Mouse (Mus musculus) forebrain, embryonic 16.5 days (tissue): ENCODE results near the gene Osbpl9. TPM values are rescaled to one million over a fixed set of nuclear protein-coding genes. Genes with fewer than 3 reads are reported as not detected.

ENCODE experiments used
- ATAC-seq: fragments of 200-750 bp; cut with Nextera tagmentation; 2 replicates; pipeline ENCODE4 v1.8.0; 2017; ENCODE audit warnings: mild to moderate bottlenecking, moderate library complexity
- H3K27ac ChIP-seq: fragments of 300-500 bp; sonication (generic); 2 replicates; pipeline ENCODE4 v1.5.1; 2014; ENCODE audit warnings: low read length, control low read depth
- H3K27me3 ChIP-seq: fragments of 300-500 bp; sonication (generic); replicated peaks from 2 replicates; pipeline ENCODE4 v1.6.1; 2014; ENCODE audit warnings: low read length; ENCODE audit not compliant: control insufficient read depth, insufficient read depth
- H3K36me3 ChIP-seq: fragments of 300-500 bp; sonication (generic); 2 replicates; pipeline ENCODE4 v1.6.1; 2014; ENCODE audit not compliant: control insufficient read depth, insufficient read depth
- H3K4me1 ChIP-seq: fragments of 300-500 bp; sonication (generic); replicated peaks from 2 replicates; pipeline ENCODE4 v1.6.1; 2014; ENCODE audit warnings: low read length; ENCODE audit not compliant: control insufficient read depth, insufficient read depth
- H3K4me2 ChIP-seq: fragments of 300-500 bp; sonication (generic); 2 replicates; pipeline ENCODE4 v1.6.1; 2014; ENCODE audit warnings: mild to moderate bottlenecking, low read length, control low read depth
- H3K4me3 ChIP-seq: fragments of 300-500 bp; sonication (generic); replicated peaks from 2 replicates; pipeline ENCODE4 v1.5.1; 2014; ENCODE audit warnings: mild to moderate bottlenecking, low read length, control low read depth
- H3K9ac ChIP-seq: fragments of 300-500 bp; sonication (generic); replicated peaks from 2 replicates; pipeline ENCODE4 v1.6.1; 2014; ENCODE audit warnings: low read depth, low read length, control low read depth
- H3K9me3 ChIP-seq: fragments of 300-500 bp; sonication (generic); 2 replicates; pipeline ENCODE4 v1.6.1; 2016; ENCODE audit warnings: low read length; ENCODE audit not compliant: control insufficient read depth
- WGBS: fragments of 180-500 bp; shearing (Covaris S2); extraction: QIAGEN DNeasy Blood & Tissue Kit; methylation state at CpG from one replicate; pipeline ENCODE4 v1.1.7; 2014; 5-methylcytosine and 5-hydroxymethylcytosine counted together
- polyA plus RNA-seq: library from polyadenylated mRNA; unstranded; fragments of >200 nt; fragmentation: Nextera tagmentation; extraction: Ambion mirVana; gene quantifications from 2 replicates; pipeline ENCODE4 v1.2.1, GENCODE M21; 2015

Gene Osbpl9
- polyA plus RNA-seq, 1 experiment from 2014 or later, result 76.9 TPM

- no peak overlapping the region for H3K4me2 ChIP-seq
- 87% methylated on average over 3 of the region's 3 CpGs for WGBS
- no peak overlapping the region for H3K27ac ChIP-seq
- H3K4me1 ChIP-seq, result no peaks in the 10 kb centered on the region
- no peaks in the 10 kb centered on the region for H3K36me3 ChIP-seq
- no peaks in the 10 kb centered on the region for H3K9me3 ChIP-seq
- H3K27me3 ChIP-seq, result no peaks in the 10 kb centered on the region
- no peak for ATAC-seq
- no peak overlapping the region for H3K4me3 ChIP-seq
- H3K9ac ChIP-seq, result no peak overlapping the region
Measured at GRCm38 (mm10) chr4:109213986-109214385, 11.9 kb upstream of the Osbpl9 start.

- Histone ChIP-seq H3K27me3 (no peaks in the 10 kb centered on the region), H3K4me1 (no peaks in the 10 kb centered on the region), H3K4me3 (no peak overlapping the region), H3K27ac (no peak overlapping the region), H3K36me3 (no peaks in the 10 kb centered on the region), H3K4me2 (no peak overlapping the region), H3K9ac (no peak overlapping the region), H3K9me3 (no peaks in the 10 kb centered on the region)
- WGBS, result 68% methylated on average over 4 of the region's 4 CpGs
- no peak for ATAC-seq
Measured at GRCm38 (mm10) chr4:109210881-109211280, 8.8 kb upstream of the Osbpl9 start.

GRCm38 (mm10) chr4:109210253-109210652 is 8.2 kb upstream of the Osbpl9 start:
- 78% methylated on average over 2 of the region's 2 CpGs for WGBS
- Histone ChIP-seq H3K27me3 (no peaks in the 10 kb centered on the region), H3K27ac (no peak overlapping the region), H3K4me2 (no peak overlapping the region), H3K4me1 (no peaks in the 10 kb centered on the region), H3K4me3 (no peak overlapping the region), H3K9me3 (no peaks in the 10 kb centered on the region), H3K9ac (no peak overlapping the region), H3K36me3 (no peaks in the 10 kb centered on the region)
- ATAC-seq, result no peak

- H3K4me2 ChIP-seq, result no peak overlapping the region
- WGBS, result 57% methylated on average over 5 of the region's 5 CpGs
- no peak overlapping the region for H3K27ac ChIP-seq
- no peak overlapping the region for H3K9ac ChIP-seq
- no peaks in the 10 kb centered on the region for H3K9me3 ChIP-seq
- H3K36me3 ChIP-seq, result no peaks in the 10 kb centered on the region
- H3K4me3 ChIP-seq, result no peak overlapping the region
- 0 out of 2 replicates have a peak, but pooled peaks cover under 1% of the 10 kb centered on the region for H3K4me1 ChIP-seq
- H3K27me3 ChIP-seq, result no peaks in the 10 kb centered on the region
- ATAC-seq, result no peak
Measured at GRCm38 (mm10) chr4:109207524-109207923, 5.5 kb upstream of the Osbpl9 start.

- Histone ChIP-seq H3K36me3 (no peaks in the 10 kb centered on the region), H3K4me3 (no peak overlapping the region), H3K4me2 (no peak overlapping the region), H3K27me3 (no peaks in the 10 kb centered on the region), H3K27ac (no peak overlapping the region), H3K9me3 (no peaks in the 10 kb centered on the region), H3K4me1 (peaks cover 14% of the 10 kb centered on the region), H3K9ac (no peak overlapping the region)
- ATAC-seq, result no peak
- 74% methylated on average over 1 of the region's 1 CpGs for WGBS
Measured at GRCm38 (mm10) chr4:109204416-109204815, 2.3 kb upstream of the Osbpl9 start.

GRCm38 (mm10) chr4:109203931-109204330 is 1.9 kb upstream of the Osbpl9 start:
- H3K4me1 ChIP-seq, result peaks cover 17% of the 10 kb centered on the region
- H3K27me3 ChIP-seq, result no peaks in the 10 kb centered on the region
- H3K4me3 ChIP-seq, result no peak overlapping the region
- WGBS, result 94% methylated on average over 1 of the region's 1 CpGs
- H3K9me3 ChIP-seq, result no peaks in the 10 kb centered on the region
- H3K9ac ChIP-seq, result no peak overlapping the region
- no peak for ATAC-seq
- H3K4me2 ChIP-seq, result no peak overlapping the region
- H3K27ac ChIP-seq, result no peak overlapping the region
- H3K36me3 ChIP-seq, result no peaks in the 10 kb centered on the region

DNA sequence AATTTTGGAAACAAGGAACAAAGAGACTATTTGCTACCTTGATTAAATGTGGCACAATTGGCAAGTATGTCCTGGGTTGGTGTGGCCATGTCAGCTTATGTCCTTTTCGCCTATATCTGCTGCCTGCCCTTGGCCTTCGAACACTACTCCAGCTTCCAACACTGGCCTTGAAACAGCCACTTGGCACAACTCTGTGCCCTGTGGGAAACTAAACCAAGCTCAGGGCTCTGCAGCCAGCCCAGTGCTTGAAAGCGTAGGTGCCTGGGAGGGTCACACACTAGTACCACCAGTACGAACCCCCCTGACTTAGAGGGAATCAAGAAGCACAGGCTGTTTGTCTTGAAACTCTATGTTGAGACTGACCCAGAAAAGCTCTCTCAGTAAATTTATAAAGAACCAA is 3.0 kb downstream of the Osbpl9 start:
- no peak overlapping the region for H3K9ac ChIP-seq
- ATAC-seq, result no peak
- H3K4me3 ChIP-seq, result no peak overlapping the region
- H3K4me1 ChIP-seq, result peaks cover 17% of the 10 kb centered on the region
- H3K4me2 ChIP-seq, result no peak overlapping the region
- 95% methylated on average over 4 of the region's 4 CpGs for WGBS
- H3K36me3 ChIP-seq, result no peaks in the 10 kb centered on the region
- no peaks in the 10 kb centered on the region for H3K9me3 ChIP-seq
- H3K27me3 ChIP-seq, result no peaks in the 10 kb centered on the region
- no peak overlapping the region for H3K27ac ChIP-seq

DNA sequence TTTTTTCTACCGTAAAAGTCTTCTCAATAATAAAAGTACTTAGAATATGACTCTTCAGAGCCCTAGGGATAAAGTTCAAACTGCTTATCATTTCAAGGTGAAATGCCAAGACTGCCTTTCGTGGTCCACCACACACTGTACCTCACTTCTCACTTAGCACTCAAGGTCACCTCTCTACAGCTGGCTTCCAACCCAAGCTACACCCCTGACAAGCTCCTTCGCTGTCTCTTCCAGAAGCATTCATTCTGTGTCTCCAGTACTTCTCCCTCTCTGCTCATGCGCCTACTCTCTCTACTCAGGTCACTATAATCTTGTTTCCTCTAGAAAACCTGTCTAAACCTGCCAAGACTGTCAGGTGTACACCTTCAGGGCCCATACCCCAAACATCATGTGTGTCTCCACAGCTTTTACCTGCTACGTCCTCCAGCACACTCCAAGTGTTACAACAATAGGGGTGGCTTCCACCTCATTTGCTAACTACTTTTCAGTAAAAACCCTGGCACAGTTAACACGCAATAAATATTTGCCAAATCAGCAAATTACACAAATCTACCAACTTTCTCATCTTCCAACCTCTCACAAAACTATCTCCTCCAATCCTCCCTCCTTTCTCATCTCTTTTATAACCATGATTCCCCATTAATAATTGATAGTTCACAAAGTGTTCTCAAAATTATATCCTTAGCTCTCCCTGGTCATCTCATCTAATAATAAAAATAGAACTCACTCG is 6.0 kb downstream of the Osbpl9 start:
- H3K4me1 ChIP-seq, result peaks cover 20% of the 10 kb centered on the region
- no peaks in the 10 kb centered on the region for H3K36me3 ChIP-seq
- H3K4me3 ChIP-seq, result no peak overlapping the region
- WGBS, result 86% methylated on average over 7 of the region's 7 CpGs
- H3K27ac ChIP-seq, result no peak overlapping the region
- H3K4me2 ChIP-seq, result no peak overlapping the region
- H3K27me3 ChIP-seq, result no peaks in the 10 kb centered on the region
- ATAC-seq, result no peak
- H3K9ac ChIP-seq, result no peak overlapping the region
- H3K9me3 ChIP-seq, result no peaks in the 10 kb centered on the region

- no peaks in the 10 kb centered on the region for H3K27me3 ChIP-seq
- H3K4me1 ChIP-seq, result peaks cover 9% of the 10 kb centered on the region
- H3K4me3 ChIP-seq, result no peak overlapping the region
- no peaks in the 10 kb centered on the region for H3K9me3 ChIP-seq
- H3K27ac ChIP-seq, result no peak overlapping the region
- H3K4me2 ChIP-seq, result no peak overlapping the region
- H3K36me3 ChIP-seq, result no peaks in the 10 kb centered on the region
- no peak overlapping the region for H3K9ac ChIP-seq
- no peak for ATAC-seq
- 88% methylated on average over 5 of the region's 5 CpGs for WGBS
Measured at GRCm38 (mm10) chr4:109193886-109194285, 8.2 kb downstream of the Osbpl9 start.

DNA sequence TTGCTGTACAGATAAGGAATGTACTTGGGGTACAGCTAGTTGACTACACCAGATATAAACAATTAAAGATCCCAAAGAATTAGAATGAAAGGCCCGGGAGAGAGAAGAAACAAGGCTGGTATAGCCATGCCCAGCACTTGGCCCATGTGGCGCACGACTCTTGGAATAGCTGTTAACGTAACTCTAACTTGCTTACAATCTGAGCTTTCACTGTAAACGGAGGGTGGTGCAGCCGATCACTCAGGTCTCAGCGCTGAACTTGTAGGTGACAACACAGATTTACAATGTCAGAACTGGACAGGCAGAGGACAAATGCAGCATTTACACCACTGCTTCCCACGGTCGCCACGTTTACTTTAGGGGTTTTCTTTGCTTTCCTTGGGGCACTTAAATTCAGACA is 10.5 kb downstream of the Osbpl9 start:
- H3K27ac ChIP-seq, result 0 out of 2 replicates have a peak overlapping the region, but pooled peaks have one; percentile 2
- no peaks in the 10 kb centered on the region for H3K9me3 ChIP-seq
- H3K36me3 ChIP-seq, result no peaks in the 10 kb centered on the region
- peaks cover 9% of the 10 kb centered on the region for H3K4me1 ChIP-seq
- no peak for ATAC-seq
- no peak overlapping the region for H3K4me2 ChIP-seq
- WGBS, result 54% methylated on average over 10 of the region's 10 CpGs
- H3K4me3 ChIP-seq, result no peak overlapping the region
- no peaks in the 10 kb centered on the region for H3K27me3 ChIP-seq
- no peak overlapping the region for H3K9ac ChIP-seq
